Mouse (Mus musculus): ENCODE data around the gene Pdss2. TPM values are rescaled to one million over a fixed set of nuclear protein-coding genes. Genes with fewer than 3 reads are reported as not detected.

Pdss2 gene
- polyA plus RNA-seq, 1 experiment: 12.7 TPM

- 79% methylated on average over 4 of the region's 4 CpGs for WGBS
- no peak for DNase-seq (ENCODE audit: low read depth, low spot score)
Measured at GRCm38 (mm10) chr10:43292454-43292853, 71.2 kb downstream of the Pdss2 start.

- WGBS: 95% methylated on average over 4 of the region's 4 CpGs
- DNase-seq (ENCODE audit: low read depth, low spot score): no peak
Measured at GRCm38 (mm10) chr10:43294331-43294730, 73.0 kb downstream of the Pdss2 start.

DNA sequence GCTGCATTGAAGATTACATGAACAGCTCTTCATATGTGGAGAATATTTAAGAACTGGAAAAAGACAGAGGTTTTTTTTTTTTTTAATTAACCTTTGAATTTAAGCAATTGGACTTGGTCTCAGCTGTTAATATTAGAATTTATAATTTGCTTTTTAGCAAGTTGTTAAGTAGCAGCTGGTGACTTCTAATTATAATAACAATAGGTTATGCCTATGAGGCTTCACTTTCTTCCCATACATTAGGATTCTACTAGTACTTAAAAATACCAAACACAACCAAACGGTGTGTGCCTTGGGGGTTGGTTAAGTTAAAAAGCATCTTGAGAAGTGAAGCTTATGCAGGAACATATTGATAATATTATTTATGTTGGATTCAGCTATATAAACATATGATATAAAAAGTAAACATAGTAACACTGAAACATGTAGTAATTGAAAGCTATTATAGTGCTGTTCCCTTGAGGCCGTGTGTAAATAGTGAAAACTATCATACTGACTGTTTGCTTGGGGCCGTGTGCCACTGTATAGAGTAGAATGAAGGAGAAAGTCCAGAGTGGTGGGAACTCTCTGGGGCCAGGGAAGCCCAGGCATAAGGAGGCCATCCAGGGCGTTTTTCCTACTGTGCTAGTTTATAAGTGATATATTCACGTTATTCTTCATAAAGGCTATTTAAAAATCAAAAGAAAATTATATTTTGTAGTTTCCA, 87.0 kb downstream of the Pdss2 start:
- WGBS: 30% methylated on average over 5 of the region's 5 CpGs

GRCm38 (mm10) chr10:43310781-43311392, 89.6 kb downstream of the Pdss2 start:
- WGBS: 28% methylated on average over 10 of the region's 10 CpGs
- DNase-seq (ENCODE audit: low read depth, low spot score): peak; percentile 64

More for the DNA sequence above, 87.0 kb downstream of the Pdss2 start:
- no peak for DNase-seq (ENCODE audit: low read depth, low spot score)

GRCm38 (mm10) chr10:43312211-43312610, 90.9 kb downstream of the Pdss2 start:
- DNase-seq (ENCODE audit: low read depth, low spot score): no peak
- 24% methylated on average over 2 of the region's 2 CpGs for WGBS

DNA sequence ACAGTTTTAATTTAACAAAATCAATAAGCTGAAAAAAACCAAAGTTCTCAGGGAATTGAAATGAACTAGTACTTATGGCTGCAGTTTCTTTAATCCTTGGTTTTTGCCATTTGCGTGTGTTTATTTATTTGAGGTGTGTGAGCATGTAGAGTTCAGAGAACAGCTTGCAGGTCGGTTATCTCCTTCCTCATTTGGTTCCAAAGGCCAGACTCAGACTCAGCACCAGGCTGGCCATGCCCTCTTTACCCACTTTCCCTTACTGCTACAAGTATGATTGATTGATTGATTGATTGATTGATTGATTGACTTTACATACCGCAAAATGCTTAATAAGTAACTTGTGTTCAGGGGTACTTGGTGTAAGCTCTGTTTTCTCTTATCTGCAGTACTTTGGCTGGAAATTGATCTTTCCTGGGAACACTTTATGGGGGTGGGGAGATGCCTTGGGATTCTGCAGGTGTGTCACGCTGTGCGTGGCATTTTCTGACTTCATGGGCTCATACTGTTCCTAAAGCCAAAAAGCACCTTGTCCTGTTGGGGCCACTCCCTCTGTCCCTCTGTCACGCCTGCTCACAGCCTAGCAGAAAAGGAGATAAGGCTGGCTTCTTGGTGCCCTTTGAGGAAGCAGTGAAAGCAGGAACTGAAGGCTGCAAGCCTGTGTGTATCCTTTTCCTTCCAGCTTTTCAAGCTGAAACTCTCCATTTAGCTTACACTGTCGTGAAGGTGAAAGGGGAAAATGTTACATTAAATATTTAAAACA, 91.6 kb downstream of the Pdss2 start:
- peak; percentile 51 for DNase-seq (ENCODE audit: low read depth, low spot score)
- whole genome bisulfite sequencing: 22% methylated on average over 7 of the region's 7 CpGs

GRCm38 (mm10) chr10:43315228-43315627, 93.9 kb downstream of the Pdss2 start:
- DNase-seq (ENCODE audit: low read depth, low spot score): no peak

- DNase-seq (ENCODE audit: low read depth, low spot score): no peak
- 95% methylated on average over 9 of the region's 9 CpGs for WGBS
Measured at GRCm38 (mm10) chr10:43317327-43317951, 96.2 kb downstream of the Pdss2 start.

GRCm38 (mm10) chr10:43321019-43321418, 99.7 kb downstream of the Pdss2 start:
- 92% methylated on average over 5 of the region's 5 CpGs for WGBS
- DNase-seq (ENCODE audit: low read depth, low spot score): no peak

DNA sequence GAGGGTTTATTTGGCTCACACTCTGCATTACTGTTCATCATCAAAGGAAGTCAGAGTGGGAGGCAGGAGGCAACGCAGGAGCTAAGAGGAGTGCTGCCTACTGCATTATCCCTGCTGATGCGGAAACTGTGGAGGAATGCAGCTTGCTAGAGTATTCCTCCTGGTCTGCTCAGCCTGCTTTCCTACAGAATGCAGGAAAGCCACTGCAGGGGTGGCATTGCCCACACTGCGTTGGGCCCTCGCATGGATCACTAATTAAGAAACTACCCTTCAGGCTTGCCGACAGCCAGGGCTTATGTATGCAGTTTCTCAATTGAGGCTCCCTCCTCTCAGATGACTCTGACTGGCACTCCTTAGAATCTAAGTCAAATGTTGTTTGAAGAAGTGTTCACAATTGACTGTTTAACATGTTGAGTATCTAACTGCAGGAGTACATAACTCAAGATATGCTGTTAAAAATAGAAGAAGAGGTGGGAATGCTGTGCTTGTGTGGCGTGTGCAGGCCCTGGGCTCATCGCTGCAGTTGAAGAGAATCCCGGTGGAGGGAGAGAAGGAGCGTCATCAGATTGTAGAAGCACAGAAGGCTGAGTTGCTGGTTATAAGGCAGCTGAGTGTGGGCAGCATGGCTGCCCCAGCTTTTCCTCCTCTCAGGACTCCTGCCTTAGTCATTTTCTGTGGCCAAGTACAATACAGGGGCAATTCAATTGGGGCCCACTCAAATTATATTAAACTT, 101.3 kb downstream of the Pdss2 start:
- no peak for DNase-seq (ENCODE audit: low read depth, low spot score)
- 87% methylated on average over 9 of the region's 9 CpGs for WGBS

- DNase-seq (ENCODE audit: low read depth, low spot score): no peak
- WGBS: 86% methylated on average over 8 of the region's 8 CpGs
Measured at GRCm38 (mm10) chr10:43323386-43323785, 102.1 kb downstream of the Pdss2 start.

DNA sequence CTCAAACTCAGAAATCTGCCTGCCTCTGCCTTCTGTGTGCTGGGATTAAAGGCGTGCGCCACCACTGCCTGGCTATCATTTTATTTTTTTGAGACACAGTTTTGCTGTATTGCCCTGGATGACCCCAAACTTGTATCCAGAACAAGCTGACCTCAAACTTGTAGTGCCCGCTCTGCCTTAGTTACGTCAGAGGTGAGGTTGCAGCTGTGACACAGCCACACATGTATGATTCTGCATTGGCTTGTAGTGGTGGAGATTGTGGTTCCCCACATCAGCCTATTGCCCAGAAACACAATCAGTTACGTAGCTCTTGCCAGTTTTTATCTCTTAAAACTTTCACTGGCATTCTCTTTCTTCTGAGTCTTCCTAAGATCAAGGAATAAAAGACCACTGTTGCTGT, 108.5 kb downstream of the Pdss2 start:
- WGBS: 94% methylated on average over 5 of the region's 5 CpGs
- DNase-seq (ENCODE audit: low read depth, low spot score): no peak

DNA sequence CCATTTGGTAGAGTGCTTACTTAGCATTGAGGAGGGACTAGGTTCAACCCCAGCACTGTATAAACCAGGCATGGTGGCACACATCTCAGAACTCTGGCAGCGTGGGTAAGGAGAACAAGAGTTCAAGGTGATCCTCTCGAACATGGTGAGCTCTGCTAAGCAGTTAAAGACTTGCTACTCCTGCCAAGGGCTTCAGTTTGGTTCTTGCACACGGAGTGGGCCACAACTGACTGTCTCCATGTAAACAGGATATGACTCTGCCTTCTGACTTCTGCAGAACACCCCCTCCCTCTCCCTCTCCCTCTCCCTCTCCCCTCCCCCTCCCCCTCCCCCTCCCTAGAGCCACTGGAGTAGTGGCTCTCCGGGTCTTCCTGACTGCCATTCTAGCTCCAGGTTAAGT, 109.4 kb downstream of the Pdss2 start:
- DNase-seq (ENCODE audit: low read depth, low spot score): no peak
- WGBS: 47% methylated on average over 4 of the region's 4 CpGs

GRCm38 (mm10) chr10:43331931-43332701, 110.8 kb downstream of the Pdss2 start:
- WGBS: 82% methylated on average over 15 of the region's 15 CpGs
- no peak for DNase-seq (ENCODE audit: low read depth, low spot score)

DNA sequence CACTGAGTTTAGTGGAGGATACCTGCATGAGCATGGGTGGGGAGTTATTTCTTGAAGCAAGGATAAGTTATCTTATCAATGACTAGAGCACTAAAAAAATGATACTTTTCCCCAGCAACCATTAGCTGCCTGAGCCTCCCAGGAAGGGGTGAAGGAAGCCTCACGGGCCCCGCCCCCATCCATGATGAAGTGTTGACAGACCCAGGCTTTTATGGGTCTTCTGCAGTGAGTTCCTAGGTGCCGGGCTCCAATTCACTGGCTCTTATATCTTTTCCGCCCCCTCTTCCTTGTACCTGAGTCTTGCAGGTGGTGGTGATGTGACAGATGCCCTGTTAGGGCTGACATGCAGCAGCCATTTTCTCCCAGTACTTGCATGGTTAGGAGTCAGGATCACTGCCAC, 114.6 kb downstream of the Pdss2 start:
- 40% methylated on average over 4 of the region's 4 CpGs for WGBS
- DNase-seq (ENCODE audit: low read depth, low spot score): no peak

DNA sequence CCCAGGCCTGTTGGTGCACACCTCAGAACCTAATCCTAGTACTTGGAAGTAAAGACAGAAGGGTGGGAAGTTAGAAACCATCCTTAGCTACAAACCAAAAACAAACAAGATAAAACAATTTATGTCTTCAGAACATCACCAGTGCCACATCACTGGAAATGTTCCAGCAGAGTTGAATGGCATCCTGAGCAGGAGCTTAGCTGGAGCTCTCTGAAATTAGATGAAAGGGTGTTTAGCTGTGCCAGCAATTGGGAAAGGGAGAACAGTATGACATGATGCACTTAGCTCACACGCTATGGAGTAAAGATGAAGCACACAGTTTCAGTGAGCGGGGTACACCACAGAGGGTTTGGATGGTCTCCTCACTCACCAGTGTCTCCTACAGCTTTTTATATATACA, 115.8 kb downstream of the Pdss2 start:
- no peak for DNase-seq (ENCODE audit: low read depth, low spot score)
- 92% methylated on average over 2 of the region's 2 CpGs for WGBS

- no peak for DNase-seq (ENCODE audit: low read depth, low spot score)
- 80% methylated on average over 10 of the region's 10 CpGs for WGBS
Measured at GRCm38 (mm10) chr10:43339811-43340210, 118.5 kb downstream of the Pdss2 start.

- no peak for DNase-seq (ENCODE audit: low read depth, low spot score)
- 92% methylated on average over 2 of the region's 2 CpGs for WGBS
Measured at GRCm38 (mm10) chr10:43349718-43350117, 128.4 kb downstream of the Pdss2 start.

DNA sequence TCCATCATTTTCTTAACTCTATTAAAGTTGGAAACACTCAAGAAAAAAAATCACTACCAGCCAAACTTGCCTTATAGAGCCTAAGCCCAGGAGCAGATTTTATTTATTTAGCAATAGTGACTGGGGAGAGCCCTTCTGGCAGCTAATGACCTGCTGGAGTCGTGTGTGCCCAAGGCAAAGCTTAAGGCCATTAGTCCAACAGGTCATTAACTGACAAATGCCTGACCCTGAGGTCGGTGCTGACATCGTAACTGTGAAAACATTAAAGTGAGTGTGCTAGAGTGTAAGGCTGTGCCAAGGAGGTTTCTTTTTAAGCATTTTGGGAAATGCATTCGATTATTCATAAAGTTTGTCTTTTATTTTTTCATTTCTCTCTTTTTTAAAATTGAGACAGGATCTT, 136.6 kb downstream of the Pdss2 start:
- no peak for DNase-seq (ENCODE audit: low read depth, low spot score)
- 75% methylated on average over 4 of the region's 4 CpGs for WGBS

Measured in large intestine, adult 2 months (tissue).